Mouse (Mus musculus): Measurements from ENCODE around the gene Arpc5l. TPM values are rescaled to one million over a fixed set of nuclear protein-coding genes. Genes with fewer than 3 reads are reported as not detected.

Gene Arpc5l
- polyA plus RNA-seq, 1 experiment from 2014 or later = 138 TPM

- 85% methylated on average over 7 of the region's 7 CpGs for WGBS
- Histone ChIP-seq H3K9ac (no peak overlapping the region), H3K9me3 (replicated peaks) (no peaks in the 10 kb centered on the region), H3K4me2 (no peak overlapping the region), H3K27ac (no peak overlapping the region), H3K4me3 (no peak overlapping the region), H3K36me3 (ENCODE audit: poor library complexity, severe bottlenecking) (peaks cover 53% of the 10 kb centered on the region), H3K4me1 (peaks cover 32% of the 10 kb centered on the region), H3K27me3 (no peaks in the 10 kb centered on the region)
- no peak for ATAC-seq
Observed at GRCm38 (mm10) chr2:39012768-39013279, 7.7 kb downstream of the Arpc5l start.

GRCm38 (mm10) chr2:39016581-39016980 is 11.4 kb downstream of the Arpc5l start:
- no peak overlapping the region for H3K9ac ChIP-seq
- H3K27ac ChIP-seq = no peak overlapping the region
- WGBS = 86% methylated on average over 3 of the region's 3 CpGs
- peaks cover 6% of the 10 kb centered on the region; the same call in 1 of the 2 replicates for H3K4me1 ChIP-seq
- peaks cover 87% of the 10 kb centered on the region for H3K36me3 ChIP-seq (ENCODE audit: poor library complexity, severe bottlenecking)
- H3K4me3 ChIP-seq = no peak overlapping the region
- no peak for ATAC-seq
- no peaks in the 10 kb centered on the region for H3K9me3 ChIP-seq (replicated peaks)
- no peaks in the 10 kb centered on the region for H3K27me3 ChIP-seq
- no peak overlapping the region for H3K4me2 ChIP-seq

GRCm38 (mm10) chr2:39020004-39020403 is 14.9 kb downstream of the Arpc5l start:
- Histone ChIP-seq H3K4me1 (no peaks in the 10 kb centered on the region), H3K27ac (no peak overlapping the region), H3K27me3 (no peaks in the 10 kb centered on the region), H3K9ac (no peak overlapping the region), H3K4me2 (no peak overlapping the region), H3K36me3 (ENCODE audit: poor library complexity, severe bottlenecking) (peaks cover 94% of the 10 kb centered on the region), H3K4me3 (no peak overlapping the region), H3K9me3 (replicated peaks) (no peaks in the 10 kb centered on the region)
- ATAC-seq = no peak
- WGBS = 92% methylated on average over 1 of the region's 1 CpGs

GRCm38 (mm10) chr2:39031611-39032010 is 26.5 kb downstream of the Arpc5l start:
- no peaks in the 10 kb centered on the region for H3K27me3 ChIP-seq
- 92% methylated on average over 1 of the region's 1 CpGs for WGBS
- H3K4me3 ChIP-seq = no peak overlapping the region
- ATAC-seq = no peak
- H3K9me3 ChIP-seq (replicated peaks) = no peaks in the 10 kb centered on the region
- no peak overlapping the region for H3K27ac ChIP-seq
- H3K9ac ChIP-seq = no peak overlapping the region
- H3K4me2 ChIP-seq = no peak overlapping the region
- peaks cover 88% of the 10 kb centered on the region for H3K36me3 ChIP-seq (ENCODE audit: poor library complexity, severe bottlenecking)
- H3K4me1 ChIP-seq = no peaks in the 10 kb centered on the region

- no peak overlapping the region for H3K4me3 ChIP-seq
- H3K9me3 ChIP-seq (replicated peaks) = no peaks in the 10 kb centered on the region
- no peak for ATAC-seq
- 100% methylated on average over 1 of the region's 1 CpGs for WGBS
- no peak overlapping the region for H3K4me2 ChIP-seq
- H3K27ac ChIP-seq = no peak overlapping the region
- H3K9ac ChIP-seq = no peak overlapping the region
- no peaks in the 10 kb centered on the region for H3K27me3 ChIP-seq
- H3K4me1 ChIP-seq = no peaks in the 10 kb centered on the region
- H3K36me3 ChIP-seq (ENCODE audit: poor library complexity, severe bottlenecking) = peaks cover 81% of the 10 kb centered on the region
Observed at GRCm38 (mm10) chr2:39040215-39040614, 35.1 kb downstream of the Arpc5l start.

GRCm38 (mm10) chr2:39048515-39048914 is 43.4 kb downstream of the Arpc5l start:
- H3K4me2 ChIP-seq = no peak overlapping the region
- H3K27ac ChIP-seq = no peak overlapping the region
- H3K4me3 ChIP-seq = no peak overlapping the region
- ATAC-seq = no peak
- 100% methylated on average over 1 of the region's 1 CpGs for WGBS
- no peak overlapping the region for H3K9ac ChIP-seq
- no peaks in the 10 kb centered on the region for H3K9me3 ChIP-seq (replicated peaks)
- H3K27me3 ChIP-seq = no peaks in the 10 kb centered on the region
- H3K4me1 ChIP-seq = no peaks in the 10 kb centered on the region
- peaks cover 83% of the 10 kb centered on the region for H3K36me3 ChIP-seq (ENCODE audit: poor library complexity, severe bottlenecking)

GRCm38 (mm10) chr2:39064687-39065399 is 59.7 kb downstream of the Arpc5l start:
- peak overlapping the region; percentile 94 for H3K9ac ChIP-seq
- H3K36me3 ChIP-seq (ENCODE audit: poor library complexity, severe bottlenecking) = peaks cover 27% of the 10 kb centered on the region; the same call in 1 of the 2 replicates
- no peaks in the 10 kb centered on the region for H3K9me3 ChIP-seq (replicated peaks)
- peak; percentile 54 for ATAC-seq
- H3K27me3 ChIP-seq = no peaks in the 10 kb centered on the region
- 6% methylated on average over 25 of the region's 25 CpGs for WGBS
- H3K27ac ChIP-seq = peak overlapping the region; percentile 83
- peak overlapping the region; percentile 87 for H3K4me2 ChIP-seq
- peak overlapping the region; percentile 91 for H3K4me3 ChIP-seq
- H3K4me1 ChIP-seq = peaks cover 8% of the 10 kb centered on the region

Other genes with a start within 250 kb of the Arpc5l start
- 1.0 and 1.5 TPM in 2 replicates for gene Nr6a1, start 77.7 kb upstream of the Arpc5l start, polyA plus RNA-seq (2015; fragmentation: Nextera tagmentation; extraction: Ambion mirVana)
- 0.91 and 1.1 TPM in 2 replicates for gene Olfml2a, start 73.4 kb upstream of the Arpc5l start, polyA plus RNA-seq (2015; fragmentation: Nextera tagmentation; extraction: Ambion mirVana)
- gene Wdr38, start 7.9 kb upstream of the Arpc5l start, polyA plus RNA-seq (2015; fragmentation: Nextera tagmentation; extraction: Ambion mirVana) = 1.6 and 2.1 TPM in 2 replicates
- 803 and 1,001 TPM in 2 replicates for gene Rpl35, start 276 bp downstream of the Arpc5l start, polyA plus RNA-seq (2015; fragmentation: Nextera tagmentation; extraction: Ambion mirVana)
- gene Golga1, start 60.2 kb downstream of the Arpc5l start, polyA plus RNA-seq (2015; fragmentation: Nextera tagmentation; extraction: Ambion mirVana) = 38.2 and 38.3 TPM in 2 replicates
- gene Scai, start 185.4 kb downstream of the Arpc5l start, polyA plus RNA-seq (2015; fragmentation: Nextera tagmentation; extraction: Ambion mirVana) = 17.0 and 18.5 TPM in 2 replicates
- 76.4 and 79.7 TPM in 2 replicates for gene Ppp6c, start 221.1 kb downstream of the Arpc5l start, polyA plus RNA-seq (2015; fragmentation: Nextera tagmentation; extraction: Ambion mirVana)

Data from forebrain, embryonic 13.5 days (tissue).